Mouse (Mus musculus): ENCODE results near the gene Naip6. TPM values are rescaled to one million over a fixed set of nuclear protein-coding genes. Genes with fewer than 3 reads are reported as not detected.

Naip6 gene
- total RNA-seq, 2 experiments from 2014 or later, result 0.19 to 0.25 TPM

DNA sequence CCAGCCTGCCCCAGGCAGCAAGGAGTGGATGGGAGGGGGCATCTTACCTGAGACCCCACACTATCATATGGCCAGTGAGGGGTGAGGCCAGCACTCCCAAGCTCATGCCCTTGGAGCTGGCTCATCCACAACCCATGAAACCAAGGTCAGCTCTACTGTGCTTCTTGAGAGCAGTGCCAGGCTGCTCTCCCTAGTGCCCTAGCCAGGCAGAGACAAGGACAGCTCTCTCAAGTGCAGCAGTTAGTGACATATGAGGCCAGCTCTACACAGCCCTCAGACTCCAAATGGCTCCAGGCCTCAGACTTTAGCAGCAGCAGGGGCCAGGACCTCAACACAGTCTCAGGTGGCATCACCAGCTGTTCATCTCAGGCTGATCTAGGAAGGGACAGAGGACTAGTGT is 73.8 kb downstream of the Naip6 start:
- intact Hi-C loops (cut with DNase I), result no loop called here
- Histone ChIP-seq H3K27ac (no peak overlapping the region), H3K4me3 (no peak overlapping the region)
- no peak for DNase-seq (ENCODE audit: extremely low spot score in 1 of 2, low spot score in 2 of 2)
- no peak for TF ChIP-seq CTCF (IDR thresholded peaks at IDR 0.05)

Other genes with a start within 250 kb of the Naip6 start
- 10 to 100 TPM; 44.1 to 54.6 TPM for gene Bdp1, start 213.6 kb downstream of the Naip6 start, total RNA-seq (2021)
- gene Serf1, start 209.7 kb downstream of the Naip6 start, total RNA-seq (2021), result 10 to 100 TPM; 15.1 to 22.9 TPM
- 10 to 100 TPM; 41.3 to 44.8 TPM for gene Smn1, start 192.8 kb downstream of the Naip6 start, total RNA-seq (2021)
- under 1 TPM; 0.42 to 0.48 TPM for gene Naip2, start 115.6 kb downstream of the Naip6 start, total RNA-seq (2021)
- under 1 TPM; 0.28 to 0.43 TPM for gene Naip5, start 71.4 kb downstream of the Naip6 start, total RNA-seq (2021)
- under 1 TPM; 0.16 to 0.25 TPM for gene Naip1, start 135.2 kb upstream of the Naip6 start, total RNA-seq (2021)
- 10 to 100 TPM; 42.4 to 47.5 TPM for gene Gtf2h2, start 174.9 kb upstream of the Naip6 start, total RNA-seq (2021)
- 1 to 10 TPM; 7.1 to 8.0 TPM for gene Ocln, start 235.0 kb upstream of the Naip6 start, total RNA-seq (2021)

All from left cerebral cortex, adult 2 months (tissue).